Mouse (Mus musculus) cerebellum, adult 9-11 months (tissue): ENCODE measurements around the gene Slc25a36.

ENCODE experiments used
- DNase-seq: peaks from one replicate; pipeline ENCODE4 v3.0.0; 2022

Slc25a36 gene

DNA sequence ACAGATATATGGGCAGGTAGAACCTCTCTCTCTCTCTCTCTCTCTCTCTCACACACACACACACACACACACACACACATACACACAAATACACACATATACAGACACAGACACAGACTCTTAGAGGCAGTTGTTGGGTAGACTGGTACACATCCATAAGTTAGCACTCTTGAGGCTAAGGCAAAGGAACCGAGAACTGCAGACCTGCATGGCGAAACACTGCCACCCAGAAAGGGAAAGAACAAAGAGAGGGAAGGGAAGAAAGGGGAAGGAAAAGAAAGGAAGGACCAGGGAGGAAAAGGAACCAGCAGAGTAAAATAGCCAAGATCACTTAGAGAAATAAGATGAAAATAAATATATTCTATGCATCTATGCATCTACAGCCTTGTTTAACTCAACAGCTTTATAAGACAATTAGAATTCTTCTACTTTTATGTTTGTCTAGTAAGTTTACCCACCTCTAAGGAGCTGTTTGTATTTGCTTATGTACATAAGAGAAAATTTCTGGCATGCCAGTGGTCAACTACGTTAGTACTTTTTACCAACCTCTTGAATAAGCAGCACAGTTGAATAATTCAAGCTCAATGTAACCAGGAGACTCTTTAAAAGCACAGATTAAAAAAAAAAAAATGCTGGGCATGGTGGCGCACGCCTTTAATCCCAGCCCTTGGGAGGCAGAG lies 4.3 kb downstream of the Slc25a36 start:
- no peak for DNase-seq

DNA sequence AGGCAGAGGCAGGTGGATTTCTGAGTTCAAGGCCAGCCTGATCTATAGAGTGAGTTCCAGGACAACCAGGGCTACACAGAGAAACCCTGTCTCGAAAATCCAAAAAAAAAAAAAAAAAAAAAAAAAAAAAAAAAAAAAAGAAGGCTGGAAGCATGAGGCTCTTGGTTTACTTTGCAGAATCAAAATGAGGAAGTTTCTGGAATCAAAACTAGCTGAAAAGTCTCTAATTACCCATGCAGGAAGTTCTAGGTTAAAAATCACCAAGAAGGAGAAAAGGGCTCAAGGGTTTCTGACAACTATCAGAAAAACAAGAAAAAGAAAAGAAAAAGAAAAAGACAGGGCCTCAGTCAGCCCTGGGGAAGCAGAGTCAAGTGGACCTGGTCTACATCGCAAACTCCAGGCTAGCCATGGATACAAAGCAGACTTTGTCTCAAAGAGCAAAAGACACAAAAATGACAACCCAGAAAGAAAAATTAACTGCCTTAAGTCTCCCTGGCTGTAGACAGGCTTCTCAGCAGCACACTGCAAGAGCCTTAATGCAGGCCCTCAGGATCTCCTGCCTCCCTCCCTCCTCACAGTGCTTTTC lies 5.5 kb downstream of the Slc25a36 start:
- no peak for DNase-seq

DNA sequence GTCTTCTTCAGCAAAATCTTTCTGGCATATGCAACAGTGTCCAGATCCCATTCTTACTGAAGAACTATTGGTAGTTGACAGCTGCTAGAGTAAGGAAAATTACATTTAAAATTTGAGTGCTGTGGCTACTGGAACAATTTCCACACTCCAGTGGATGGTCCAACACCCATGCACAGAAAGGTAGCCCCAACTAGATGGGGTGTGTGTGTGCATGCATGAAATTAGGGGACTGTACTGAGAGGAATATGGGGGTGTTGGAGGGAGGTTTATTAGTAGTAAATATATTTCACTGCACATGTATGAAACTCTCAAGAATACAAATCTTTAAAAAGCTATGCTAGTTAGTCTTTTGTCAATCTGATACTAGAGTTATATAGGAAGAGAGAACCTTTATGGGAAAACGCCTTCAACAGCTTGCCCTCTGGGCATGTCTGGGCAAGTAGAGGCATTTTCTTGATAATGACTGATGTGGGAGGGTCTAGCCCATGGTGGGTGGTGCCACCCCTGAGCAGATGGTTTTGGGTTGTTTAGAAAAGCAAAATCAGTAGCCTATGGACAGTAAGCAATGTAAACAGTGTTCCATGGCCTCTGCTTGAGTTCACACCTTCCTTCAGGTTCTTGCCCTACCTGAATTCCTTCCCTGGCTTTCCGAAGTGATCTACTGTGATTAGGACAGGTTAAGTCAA lies 7.4 kb downstream of the Slc25a36 start:
- DNase-seq: no peak

DNA sequence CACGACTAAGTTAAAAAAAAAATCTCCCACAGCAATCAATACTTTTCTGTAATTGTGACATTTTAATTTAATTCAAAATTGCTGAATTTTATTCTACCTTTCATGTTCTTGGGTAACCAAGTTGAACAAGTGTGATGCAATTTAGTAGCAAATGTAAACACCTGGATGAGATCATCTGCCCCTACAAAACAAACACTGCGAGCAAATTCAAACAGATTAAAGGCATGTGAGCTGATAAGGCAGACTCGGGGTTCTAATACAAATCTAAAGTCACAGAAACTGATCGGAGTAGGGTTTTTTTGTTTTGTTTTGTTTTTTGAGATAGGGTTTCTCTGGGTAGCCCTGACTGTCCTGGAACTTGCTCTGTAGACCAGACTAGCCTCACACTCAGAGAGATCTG lies 12.0 kb downstream of the Slc25a36 start:
- DNase-seq: no peak

DNA sequence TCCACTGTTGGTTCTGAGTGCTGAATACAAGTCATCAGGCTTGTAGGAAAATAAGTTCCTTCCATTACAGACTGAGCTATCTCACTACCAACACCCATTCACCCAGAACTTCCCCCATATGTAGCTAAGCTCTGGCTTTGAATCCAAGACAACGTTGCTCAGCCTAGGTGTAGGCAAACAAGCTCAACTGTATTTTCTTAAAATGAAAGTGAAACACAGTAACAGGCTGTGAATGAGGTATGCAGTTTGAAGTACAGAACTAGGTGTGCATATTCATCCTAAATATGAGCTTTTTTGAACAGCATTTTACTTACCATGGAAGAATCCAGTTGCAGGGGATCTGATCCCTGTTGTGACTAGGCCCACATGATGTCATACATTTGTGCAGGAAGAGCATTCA lies 14.8 kb downstream of the Slc25a36 start:
- DNase-seq: no peak

DNA sequence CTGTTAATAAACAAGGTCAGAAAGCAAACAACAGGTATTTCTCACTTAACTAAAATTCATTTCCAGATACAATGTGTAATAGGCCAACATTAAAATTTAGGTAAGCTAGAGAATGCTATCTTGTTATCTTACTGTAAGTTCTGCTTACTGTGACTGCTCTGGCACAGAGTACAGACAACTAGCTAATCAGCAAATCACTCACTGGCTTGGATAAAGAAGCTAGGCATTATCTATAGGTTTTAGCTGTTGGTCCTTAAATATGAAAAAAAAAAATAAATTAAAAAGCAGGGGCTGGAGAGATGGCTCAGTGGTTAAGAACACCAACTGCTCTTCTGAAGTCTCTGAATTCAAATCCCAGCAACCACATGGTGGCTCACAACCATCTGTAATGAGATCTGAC lies 23.1 kb downstream of the Slc25a36 start:
- DNase-seq: no peak

DNA sequence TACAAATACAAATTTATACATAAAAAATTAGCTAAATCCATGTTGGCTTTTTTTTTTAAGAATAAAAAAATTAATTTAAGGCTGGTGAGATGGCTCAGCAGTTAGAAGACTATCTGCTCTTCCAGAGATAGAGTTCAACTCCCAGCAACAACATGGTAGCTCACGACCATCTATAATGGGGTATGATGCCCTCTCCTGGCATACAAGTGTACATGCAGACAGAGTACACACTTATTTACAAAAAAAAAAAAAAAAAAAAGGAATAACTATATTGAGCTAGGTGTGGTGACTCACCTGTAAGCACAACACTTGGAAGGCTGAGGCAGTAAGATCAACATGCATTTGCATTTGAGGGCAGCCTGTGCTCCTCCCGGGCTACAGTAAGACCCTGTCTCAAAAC lies 26.3 kb downstream of the Slc25a36 start:
- DNase-seq: no peak

DNA sequence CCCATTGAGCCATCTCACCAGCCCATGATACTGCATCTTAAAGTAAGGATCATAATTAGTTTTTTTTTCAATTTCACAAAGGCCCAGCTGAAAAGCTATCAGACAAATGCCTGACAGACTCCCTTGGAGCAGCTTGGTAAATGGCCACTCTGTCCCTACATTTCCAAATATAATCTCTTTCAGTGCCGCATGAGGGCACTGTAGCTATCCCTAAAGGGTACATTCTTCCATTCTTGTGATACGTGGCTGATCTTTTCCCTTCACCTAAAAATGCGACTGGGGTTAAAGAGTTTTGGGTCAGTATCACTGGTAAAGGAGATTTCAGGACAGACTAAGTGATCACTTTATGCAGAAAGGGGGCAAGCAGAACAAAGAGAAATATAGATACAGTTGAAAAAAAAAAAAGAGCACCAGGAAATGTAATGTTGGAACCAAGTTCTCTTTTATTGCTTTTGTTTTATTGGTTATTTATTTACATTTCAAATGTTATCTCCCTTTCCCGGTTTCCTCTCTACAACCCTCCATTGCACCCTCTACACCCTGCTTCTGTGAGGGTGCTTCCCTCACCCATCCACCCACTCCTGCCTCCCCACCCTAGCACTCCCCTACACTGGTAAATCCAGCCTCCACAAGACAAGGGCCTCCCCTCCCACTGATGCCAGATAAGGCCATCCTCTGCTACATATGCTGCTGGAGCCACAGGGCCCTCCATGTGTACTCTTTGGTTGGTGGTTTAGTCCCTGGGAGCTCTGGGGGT lies 29.7 kb downstream of the Slc25a36 start:
- DNase-seq: no peak

DNA sequence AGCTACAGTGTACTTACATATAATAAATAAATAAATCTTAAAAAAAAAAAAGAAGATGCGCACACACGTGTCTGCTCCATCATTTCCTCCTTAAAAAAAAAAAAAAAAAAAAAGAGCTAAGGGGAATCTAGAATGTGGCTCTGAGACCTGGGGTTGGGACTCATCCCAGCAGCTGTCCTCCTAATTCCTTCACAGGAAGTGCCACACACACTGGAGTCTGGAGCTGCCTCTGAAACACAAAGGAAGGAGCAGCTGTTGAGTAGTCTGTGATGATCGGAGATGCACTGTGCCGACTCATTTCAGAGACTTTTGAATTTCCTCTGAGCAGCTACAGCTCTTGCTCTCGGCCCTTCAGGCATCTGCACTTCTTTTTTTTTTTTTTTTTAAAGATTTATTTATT lies 41.0 kb downstream of the Slc25a36 start:
- DNase-seq: no peak

DNA sequence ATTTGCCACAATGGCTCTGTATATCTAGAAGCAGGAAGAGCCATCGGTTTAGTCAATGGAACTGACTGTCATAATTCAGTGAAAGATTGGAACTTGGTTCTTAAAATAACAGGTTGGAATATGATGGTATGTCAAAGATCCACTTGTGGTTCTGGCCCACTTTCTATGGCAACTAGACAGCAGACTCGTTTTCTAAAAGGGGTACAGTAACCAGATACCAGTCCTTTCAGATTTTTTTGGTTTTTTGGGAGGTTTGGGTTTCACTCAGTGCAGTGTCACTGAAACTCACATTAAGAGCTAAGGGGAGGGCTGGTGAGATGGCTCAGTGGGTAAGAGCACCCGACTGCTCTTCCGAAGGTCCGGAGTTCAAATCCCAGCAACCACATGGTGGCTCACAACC lies 41.5 kb downstream of the Slc25a36 start:
- DNase-seq: no peak

DNA sequence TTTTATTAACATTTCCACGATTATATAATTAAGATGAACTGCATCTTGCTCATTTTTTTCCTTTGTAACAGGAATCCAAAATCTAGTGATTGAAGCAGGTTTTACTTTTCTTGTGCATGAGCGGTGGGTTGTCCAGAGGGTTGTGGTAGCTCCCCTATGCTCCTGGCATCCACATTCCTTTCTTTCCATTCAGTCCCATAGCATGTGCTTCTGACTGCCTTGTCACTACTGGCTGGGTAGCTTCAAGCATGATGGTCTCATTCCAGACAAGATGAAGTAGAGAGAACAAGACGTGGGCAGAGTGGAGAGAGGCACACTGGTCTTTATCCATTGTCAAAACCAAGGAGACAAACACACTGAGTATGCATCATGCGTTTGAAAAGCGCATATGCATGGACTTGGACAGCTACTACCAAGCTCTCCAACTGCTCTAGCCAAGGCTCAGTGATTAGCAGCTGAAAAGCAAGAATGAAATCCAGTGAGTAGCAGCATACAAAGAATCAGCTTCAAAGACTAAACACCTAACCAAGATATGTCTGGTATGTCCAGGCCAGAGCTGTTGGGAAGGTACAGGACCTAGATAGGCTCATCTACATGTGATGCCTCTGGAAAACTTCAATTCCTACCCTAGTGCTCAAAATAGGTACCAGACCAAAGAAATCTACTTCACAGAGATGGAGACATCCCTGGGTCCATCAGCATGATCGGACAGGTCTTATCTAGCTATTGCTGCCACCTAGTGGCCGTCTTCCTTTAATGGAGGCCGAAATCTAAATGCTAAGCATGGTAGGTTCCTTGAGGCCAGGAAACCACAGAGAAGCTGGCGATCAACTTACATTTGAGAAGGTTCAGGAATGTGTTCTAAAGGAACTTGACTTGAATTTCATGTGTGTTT lies 42.5 kb downstream of the Slc25a36 start:
- DNase-seq: peak; percentile 72

DNA sequence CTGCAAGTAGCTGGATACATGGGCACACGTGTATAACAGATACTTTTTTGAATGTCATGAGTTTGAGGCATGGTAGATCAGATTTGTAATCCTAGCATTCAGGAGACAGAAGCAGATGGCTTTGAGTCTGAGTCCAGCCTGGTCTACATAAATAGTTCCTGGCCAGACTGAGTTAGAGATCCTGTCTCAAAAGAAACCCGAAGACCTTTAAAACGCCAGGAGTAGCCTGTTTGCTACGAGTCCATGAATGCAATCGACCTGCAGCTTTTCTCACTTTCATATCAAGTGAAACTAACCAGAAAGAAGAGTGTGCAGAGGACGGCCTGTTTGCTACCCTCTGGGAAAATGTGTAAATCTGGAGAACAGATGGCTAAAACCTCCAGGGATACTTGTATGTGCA lies 43.2 kb downstream of the Slc25a36 start:
- no peak for DNase-seq

DNA sequence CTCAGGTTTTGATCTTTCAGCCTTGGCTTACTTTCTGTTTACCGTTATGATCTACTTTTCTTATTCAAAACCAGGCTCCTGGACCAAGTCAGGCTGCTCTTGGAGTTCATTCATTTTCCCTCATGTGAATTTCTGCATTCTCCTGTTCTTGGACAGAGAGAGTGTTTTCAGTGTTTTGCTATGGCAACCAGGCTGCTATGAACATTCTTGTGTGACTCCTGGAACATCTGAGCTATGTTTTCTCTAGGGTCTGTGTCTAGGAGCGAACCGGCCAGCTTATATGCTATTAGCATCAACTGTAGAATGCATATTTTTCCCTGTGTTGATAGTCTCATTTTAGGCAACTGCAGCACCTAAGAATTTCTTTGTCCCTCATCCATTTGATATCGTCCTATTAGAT lies 45.1 kb downstream of the Slc25a36 start:
- no peak for DNase-seq

DNA sequence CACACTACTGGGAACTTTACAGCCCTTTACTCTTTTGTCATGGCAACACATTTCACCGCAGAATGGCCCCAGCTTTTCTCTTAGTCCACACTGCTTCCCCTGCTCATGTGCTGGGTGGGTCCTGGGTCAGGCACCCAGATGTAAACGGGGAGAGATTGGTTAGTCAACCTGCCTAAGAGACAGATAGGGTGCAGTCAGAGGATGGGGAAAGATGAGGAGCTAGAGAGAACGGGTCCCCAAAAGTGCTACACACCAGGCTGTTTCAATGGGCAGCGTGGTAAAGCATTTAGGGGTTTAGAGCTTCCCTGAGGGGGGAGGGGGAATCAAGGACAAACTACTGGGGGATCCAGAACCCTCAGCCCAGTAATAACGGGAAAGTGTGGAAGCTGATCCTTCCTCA lies 45.7 kb downstream of the Slc25a36 start:
- no peak for DNase-seq

DNA sequence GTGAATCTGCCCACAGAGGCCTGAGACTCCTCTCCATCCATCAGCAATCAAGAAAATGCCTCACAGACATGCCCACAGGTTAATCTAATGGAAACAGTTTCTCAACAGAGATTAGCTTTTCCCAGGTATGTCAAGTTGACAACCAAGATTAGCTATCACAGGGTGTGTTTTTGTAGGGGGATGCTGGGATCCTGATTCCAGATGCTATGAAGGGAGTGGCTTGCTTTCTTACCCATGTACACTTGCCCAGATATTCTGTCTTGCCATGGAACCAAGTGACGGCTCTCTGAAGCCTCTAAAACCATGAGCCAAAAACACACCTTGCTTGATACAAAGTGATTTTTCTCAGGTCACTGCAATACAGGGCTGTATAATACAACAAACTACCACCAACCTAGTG lies 46.8 kb downstream of the Slc25a36 start:
- DNase-seq: no peak

DNA sequence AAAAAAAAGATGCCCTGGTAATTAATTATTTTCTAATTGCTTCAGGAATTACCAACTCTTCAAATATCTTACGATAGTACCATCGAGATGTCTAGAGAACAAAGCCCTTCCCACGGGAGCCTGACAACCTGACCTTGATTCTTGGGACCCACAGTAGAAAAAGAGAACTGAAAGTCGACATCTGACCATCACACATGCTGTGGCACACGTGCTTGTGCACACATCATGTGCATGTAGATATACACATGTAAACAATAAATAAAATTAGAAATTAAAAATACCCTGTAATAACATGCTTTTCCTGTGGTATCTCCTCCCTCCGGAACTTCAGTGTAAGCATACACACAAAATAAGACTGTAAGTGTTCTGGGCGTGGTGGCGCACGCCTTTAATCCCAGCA lies 49.3 kb downstream of the Slc25a36 start:
- DNase-seq: no peak

DNA sequence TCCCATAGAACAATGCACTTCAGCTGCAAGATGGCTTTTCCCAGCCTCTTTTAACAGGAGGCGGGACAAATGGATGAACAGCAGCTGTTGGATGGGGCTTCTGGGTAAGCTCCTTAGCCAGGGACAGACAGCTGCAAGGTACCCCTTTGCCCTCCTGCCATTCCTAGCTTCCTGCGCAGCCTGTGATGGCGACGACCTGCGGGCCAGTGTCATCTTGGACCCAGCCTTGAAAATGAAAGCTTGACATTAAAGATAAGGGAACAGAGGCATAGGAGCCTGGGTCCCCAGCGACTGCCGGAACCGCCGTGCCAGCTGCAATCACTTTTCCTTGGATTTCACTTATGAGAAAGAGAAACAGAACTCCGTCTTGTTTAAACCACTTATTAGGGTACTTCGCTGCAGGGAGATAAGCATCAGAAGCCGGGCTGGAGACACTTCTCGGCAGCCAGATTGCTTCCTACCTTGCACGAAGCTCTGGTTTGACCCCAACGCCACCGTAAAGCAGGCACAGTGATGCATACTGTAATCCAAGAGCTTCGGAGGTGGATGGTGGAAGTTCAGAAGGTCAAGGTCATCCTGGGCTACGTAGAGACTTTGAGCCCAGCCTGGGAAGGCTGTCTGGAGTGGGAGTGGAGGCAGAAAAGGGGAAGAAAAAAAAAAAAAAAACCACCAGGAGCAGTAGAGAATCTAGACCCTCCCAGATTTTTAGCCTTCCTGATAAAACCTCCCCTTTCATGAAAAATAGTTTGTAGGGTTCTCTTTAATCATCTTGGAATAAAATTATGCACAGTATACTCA lies 54.2 kb downstream of the Slc25a36 start:
- no peak for DNase-seq

DNA sequence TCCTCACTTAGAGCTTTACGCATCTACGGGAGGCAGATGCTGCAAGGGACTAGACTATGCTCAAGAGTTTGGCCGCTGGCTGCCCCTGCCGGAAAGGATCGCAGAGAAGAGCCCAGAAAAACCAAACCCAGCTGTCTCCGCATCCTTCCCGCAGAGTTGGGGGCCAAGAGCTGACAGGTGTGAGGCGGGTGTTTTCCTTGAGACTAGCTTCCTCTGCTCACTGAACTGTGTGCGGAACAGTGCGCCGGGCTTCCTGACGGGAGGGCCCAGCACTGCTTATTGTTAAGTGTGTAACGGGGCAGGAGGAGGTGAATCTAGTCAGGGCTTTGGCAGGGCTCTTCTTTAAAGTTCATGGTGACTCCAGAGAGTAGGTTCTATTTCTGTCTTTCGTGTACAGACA lies 55.1 kb downstream of the Slc25a36 start:
- no peak for DNase-seq

DNA sequence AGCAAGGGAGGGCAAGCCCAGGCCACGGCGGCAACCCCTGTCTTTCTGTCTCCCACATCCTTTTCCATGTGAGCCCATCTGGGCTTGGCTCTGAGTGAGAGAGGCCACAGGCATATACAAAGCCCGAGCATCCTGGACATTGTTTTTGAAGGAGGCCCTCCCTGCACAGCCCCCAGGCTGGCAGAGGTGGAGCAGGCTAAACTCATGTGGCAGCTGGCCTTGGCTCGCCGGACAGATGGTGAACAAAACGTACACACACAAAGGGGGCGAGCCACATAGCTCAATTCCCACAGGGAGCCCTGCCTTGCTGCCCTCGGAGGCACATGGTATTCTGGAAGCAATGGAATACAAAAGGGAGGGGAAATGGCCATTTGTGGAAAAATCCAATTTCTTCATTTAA lies 59.8 kb downstream of the Slc25a36 start:
- DNase-seq: no peak

DNA sequence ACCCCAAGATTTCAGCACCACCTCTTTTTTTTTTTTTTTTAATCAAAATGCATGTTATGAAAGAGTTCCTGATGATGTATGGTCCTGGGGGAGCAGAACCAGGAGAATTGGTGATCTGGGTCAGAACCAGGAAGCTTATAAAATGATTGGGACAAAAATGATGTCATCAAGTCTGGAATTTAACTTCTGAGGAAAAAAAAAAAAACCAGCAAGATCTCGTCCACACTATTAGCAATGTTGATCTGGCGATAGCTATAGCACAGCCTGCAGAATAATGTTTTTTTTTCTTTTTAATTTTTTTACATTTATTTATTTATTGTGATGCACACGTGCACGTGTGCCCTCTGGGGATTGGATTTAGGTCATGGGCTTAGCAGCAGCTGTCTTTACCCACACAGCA lies 64.7 kb downstream of the Slc25a36 start:
- no peak for DNase-seq

DNA sequence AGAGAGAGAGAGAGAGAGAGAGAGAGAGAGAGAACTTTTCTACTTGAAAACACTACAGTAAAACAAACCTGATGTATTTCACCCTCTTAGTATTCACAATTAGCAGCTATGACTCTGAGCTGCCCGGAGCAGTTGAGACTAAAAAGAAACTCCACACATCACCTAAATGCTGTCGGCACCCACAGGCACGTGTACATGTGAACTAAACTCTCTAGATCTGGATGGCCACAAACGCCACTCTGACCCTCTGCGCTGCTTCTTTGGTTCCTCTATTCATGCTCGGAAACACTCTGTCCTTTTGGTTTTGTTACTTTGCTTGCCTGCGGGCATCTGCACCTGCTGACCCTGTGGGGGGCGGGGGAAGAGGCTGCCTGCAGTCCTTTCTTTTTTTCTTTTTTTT lies 69.3 kb downstream of the Slc25a36 start:
- no peak for DNase-seq

DNA sequence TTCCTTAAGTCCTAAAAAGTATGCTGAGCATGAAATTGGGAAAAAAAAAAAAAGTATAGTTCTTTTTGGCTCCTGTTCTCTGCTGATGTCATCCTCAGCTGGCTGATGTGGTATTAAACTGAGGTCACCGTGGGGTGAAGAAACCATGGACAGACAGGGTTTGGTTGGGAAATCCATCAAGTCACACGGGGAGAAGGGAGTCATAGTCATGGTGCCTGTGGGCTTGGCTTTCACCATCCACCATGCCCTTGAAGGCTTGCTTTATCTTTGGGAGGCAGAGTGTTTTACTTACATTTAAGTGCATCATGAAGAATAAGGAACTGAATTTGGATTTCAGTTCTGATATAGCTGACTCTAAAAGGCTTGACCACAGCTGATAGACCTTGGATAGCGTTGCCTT lies 72.9 kb downstream of the Slc25a36 start:
- DNase-seq: no peak
